Mouse (Mus musculus) midbrain, embryonic 16.5 days (tissue): Measurements from ENCODE around the gene Slc22a14. TPM values are rescaled to one million over a fixed set of nuclear protein-coding genes. Genes with fewer than 3 reads are reported as not detected.

Experiments
- ATAC-seq: fragments of 200-750 bp; cut with Nextera tagmentation; 2 replicates; pipeline ENCODE4 v1.8.0; 2017; ENCODE audit warnings: moderate TSS enrichment
- H3K27ac ChIP-seq: fragments of 300-500 bp; sonication (generic); 2 replicates; pipeline ENCODE4 v1.5.1; 2014; ENCODE audit warnings: mild to moderate bottlenecking, low read length, mixed read lengths
- H3K27me3 ChIP-seq: fragments of 300-500 bp; sonication (generic); 2 replicates; pipeline ENCODE4 v1.6.1; 2014; ENCODE audit warnings: low read depth, low read length, mixed read lengths; ENCODE audit not compliant: control insufficient read depth, insufficient read depth
- H3K36me3 ChIP-seq: fragments of 300-500 bp; sonication (generic); 2 replicates; pipeline ENCODE4 v1.6.1; 2014; ENCODE audit warnings: mild to moderate bottlenecking, low read length, moderate library complexity, mixed read lengths; ENCODE audit not compliant: control insufficient read depth, insufficient read depth
- H3K4me1 ChIP-seq: fragments of 300-500 bp; sonication (generic); 2 replicates; pipeline ENCODE4 v1.6.1; 2014; ENCODE audit warnings: mild to moderate bottlenecking, low read length, mixed read lengths; ENCODE audit not compliant: control insufficient read depth, insufficient read depth
- H3K4me2 ChIP-seq: fragments of 300-500 bp; sonication (generic); 2 replicates; pipeline ENCODE4 v1.6.1; 2014; ENCODE audit warnings: mild to moderate bottlenecking, low read length, mixed read lengths
- H3K4me3 ChIP-seq: fragments of 300-500 bp; sonication (generic); 2 replicates; pipeline ENCODE4 v1.5.1; 2014; ENCODE audit warnings: low read depth, mild to moderate bottlenecking, low read length, moderate library complexity, mixed read lengths
- H3K9ac ChIP-seq: fragments of 300-500 bp; sonication (generic); 2 replicates; pipeline ENCODE4 v1.6.1; 2014; ENCODE audit warnings: low read depth, low read length, mixed read lengths
- H3K9me3 ChIP-seq: fragments of 300-500 bp; sonication (generic); replicated peaks from 2 replicates; pipeline ENCODE4 v1.6.1; 2014; ENCODE audit warnings: mild to moderate bottlenecking, low read length, mixed read lengths; ENCODE audit not compliant: control insufficient read depth, poor library complexity, severe bottlenecking
- WGBS: fragments of 180-500 bp; shearing (Covaris S2); extraction: QIAGEN DNeasy Blood & Tissue Kit; methylation state at CpG from one replicate; pipeline ENCODE4 v1.1.7; 2014; 5-methylcytosine and 5-hydroxymethylcytosine counted together
- polyA plus RNA-seq: library from polyadenylated mRNA; unstranded; fragments of >200 nt; fragmentation: Nextera tagmentation; extraction: Ambion mirVana; gene quantifications from 2 replicates; pipeline ENCODE4 v1.2.1, GENCODE M21; 2015

Gene Slc22a14
- 0.11 TPM in 1 of 2 replicates, not detected in the other for polyA plus RNA-seq

DNA sequence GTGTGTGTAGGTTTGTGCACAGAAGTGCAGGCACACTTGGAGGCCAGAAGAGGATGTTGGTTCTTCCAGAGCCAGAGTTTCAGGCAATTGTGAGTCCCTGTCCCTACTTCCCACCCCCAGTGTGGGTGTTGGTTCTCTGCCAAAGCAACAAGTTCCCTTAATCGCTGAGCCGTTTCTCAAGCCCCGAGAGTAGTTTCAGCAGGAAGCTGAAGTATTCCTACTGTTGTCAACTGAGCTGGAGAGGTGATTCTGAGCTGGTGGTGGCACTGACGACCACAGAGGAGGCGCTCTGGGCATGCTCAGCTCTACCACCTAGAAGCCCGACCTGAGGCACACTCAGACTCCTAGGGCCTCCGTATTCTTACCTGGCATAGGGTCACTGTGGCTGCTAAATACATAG lies at the start of gene Slc22a14:
Slc22a14 (minus strand) TSS at position 270 of the 400 bp plus-strand sequence.
- Histone ChIP-seq H3K9me3 (no peaks in the 10 kb centered on the region), H3K4me3 (no peak within 1 kb of the TSS), H3K36me3 (no peaks in the 10 kb centered on the region), H3K4me1 (no peaks in the 10 kb centered on the region), H3K27ac (no peak within 1 kb of the TSS), H3K4me2 (no peak within 1 kb of the TSS), H3K27me3 (no peaks in the 10 kb centered on the region), H3K9ac (no peak within 1 kb of the TSS)
- ATAC-seq = no peak
- WGBS = 81% methylated on average over 7 of the region's 7 CpGs

DNA sequence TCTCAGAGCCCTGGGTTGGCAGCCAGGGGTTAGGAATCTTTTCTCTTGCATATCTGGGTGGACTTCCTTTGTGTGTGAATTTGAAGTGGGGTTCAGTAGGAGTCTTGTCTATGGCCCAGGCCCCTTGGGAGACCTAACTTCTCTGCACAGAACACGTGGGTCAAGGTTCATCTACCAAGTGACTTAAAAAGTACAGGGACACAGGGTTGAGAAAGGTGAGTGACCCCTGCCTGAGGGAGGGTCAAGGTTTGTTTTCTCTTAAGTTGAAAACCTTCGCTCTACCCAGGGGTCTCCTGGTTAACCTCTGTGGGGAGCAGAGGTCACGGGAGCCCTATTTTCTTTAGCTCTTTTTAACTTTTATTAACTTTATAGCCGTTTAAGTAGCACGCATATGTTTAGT lies 44.5 kb upstream of the Slc22a14 start:
- 91% methylated on average over 5 of the region's 5 CpGs for WGBS
- no peak for ATAC-seq
- Histone ChIP-seq H3K27me3 (no peaks in the 10 kb centered on the region), H3K4me3 (no peak overlapping the region), H3K36me3 (0 out of 2 replicates have a peak, but pooled peaks cover 3% of the 10 kb centered on the region), H3K9ac (no peak overlapping the region), H3K27ac (no peak overlapping the region), H3K4me1 (peaks cover 22% of the 10 kb centered on the region), H3K9me3 (no peaks in the 10 kb centered on the region), H3K4me2 (no peak overlapping the region)

DNA sequence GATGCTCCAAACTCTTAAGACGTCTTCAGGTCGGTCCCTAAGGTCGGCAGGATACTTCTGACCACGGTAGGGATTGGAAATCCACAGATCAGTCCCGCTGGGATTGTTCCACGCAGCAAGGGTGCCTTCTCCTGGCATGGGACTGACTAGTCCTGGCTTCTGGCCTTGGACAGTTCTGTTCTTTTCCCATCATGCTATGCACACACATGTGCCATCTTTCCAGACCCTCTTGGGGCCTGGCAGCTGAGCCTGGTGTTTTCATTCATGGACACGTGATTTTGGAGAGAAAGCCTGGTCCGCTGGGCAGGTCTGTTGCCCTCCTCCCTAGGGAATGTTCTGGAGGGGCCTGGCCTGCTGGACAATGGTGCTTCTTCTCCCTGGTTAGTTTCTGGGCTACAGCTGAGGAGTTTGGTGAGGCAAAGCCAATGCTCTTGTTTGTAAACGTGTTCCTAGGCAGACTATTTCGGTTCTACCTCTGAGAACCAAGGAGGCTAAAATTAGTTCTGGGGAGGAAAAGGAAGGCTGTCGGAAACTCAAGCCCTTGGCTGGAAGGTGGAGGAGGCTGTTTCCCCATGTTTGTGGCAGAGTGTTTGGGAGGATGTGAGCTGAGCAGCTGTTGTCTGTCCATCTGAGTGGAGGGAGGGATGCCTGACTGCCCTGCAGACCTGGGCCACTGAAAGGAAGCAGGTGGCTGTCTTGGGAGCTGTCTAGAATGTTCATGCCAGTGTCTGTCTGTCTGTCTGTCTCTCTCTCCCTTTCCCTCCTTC lies 43.7 kb upstream of the Slc22a14 start:
- WGBS = 82% methylated on average over 11 of the region's 11 CpGs
- Histone ChIP-seq H3K36me3 (0 out of 2 replicates have a peak, but pooled peaks cover 3% of the 10 kb centered on the region), H3K9ac (no peak overlapping the region), H3K9me3 (no peaks in the 10 kb centered on the region), H3K27ac (no peak overlapping the region), H3K4me2 (no peak overlapping the region), H3K4me1 (peaks cover 30% of the 10 kb centered on the region), H3K4me3 (no peak overlapping the region), H3K27me3 (no peaks in the 10 kb centered on the region)
- ATAC-seq = no peak

DNA sequence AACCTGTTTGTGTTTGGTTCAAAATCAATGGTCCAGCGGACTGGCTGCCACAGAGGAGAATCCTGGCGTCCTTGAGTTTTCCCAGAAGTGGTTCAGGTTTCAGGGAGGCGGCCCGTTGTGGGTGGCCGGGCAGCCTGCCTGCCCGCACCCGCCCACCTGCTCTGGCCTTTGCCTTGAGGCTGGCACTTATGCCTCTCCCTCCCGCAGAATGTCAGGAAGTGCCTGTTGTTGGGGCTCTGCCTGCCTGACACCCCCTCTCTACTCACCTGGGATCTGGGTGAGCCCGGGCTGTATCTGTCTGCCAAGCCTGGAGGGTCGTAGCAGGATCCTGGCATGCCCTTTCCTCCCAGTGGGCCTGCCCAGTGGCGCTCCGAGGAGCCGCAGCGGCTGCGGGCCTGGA lies 42.5 kb upstream of the Slc22a14 start:
- peaks cover 35% of the 10 kb centered on the region for H3K4me1 ChIP-seq

DNA sequence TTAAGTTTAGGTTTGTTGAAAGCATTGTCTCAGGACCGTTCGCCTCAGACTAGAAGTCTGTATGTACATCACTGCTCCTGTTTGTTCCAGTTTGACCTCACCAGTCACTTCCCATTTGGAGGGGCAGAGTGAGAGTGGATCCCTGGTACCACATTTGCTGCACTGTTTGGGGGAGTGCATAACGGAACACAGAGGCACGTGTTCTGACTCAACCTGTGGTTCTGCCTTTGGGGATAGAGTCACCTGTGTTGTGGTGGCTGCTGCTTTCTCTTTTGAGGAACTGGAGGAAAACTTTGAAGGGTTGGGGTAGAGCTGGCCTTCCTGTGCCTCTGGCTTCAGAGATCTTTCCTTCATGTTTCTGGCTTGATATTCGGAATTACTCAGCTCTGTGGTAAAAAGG lies 38.7 kb upstream of the Slc22a14 start:
- Histone ChIP-seq H3K4me2 (peak overlapping the region; percentile 94), H3K9me3 (no peaks in the 10 kb centered on the region), H3K27ac (no peak overlapping the region), H3K4me3 (peak overlapping the region; percentile 91), H3K4me1 (peaks cover 39% of the 10 kb centered on the region), H3K36me3 (0 out of 2 replicates have a peak, but pooled peaks cover 3% of the 10 kb centered on the region), H3K27me3 (no peaks in the 10 kb centered on the region), H3K9ac (peak overlapping the region; percentile 99; the same call in 1 of the 2 replicates)
- 54% methylated on average over 5 of the region's 5 CpGs for WGBS
- ATAC-seq = no peak

More for the DNA sequence above, 42.5 kb upstream of the Slc22a14 start:
- Histone ChIP-seq H3K4me2 (no peak overlapping the region), H3K9me3 (no peaks in the 10 kb centered on the region), H3K27ac (no peak overlapping the region), H3K9ac (no peak overlapping the region), H3K36me3 (0 out of 2 replicates have a peak, but pooled peaks cover 3% of the 10 kb centered on the region), H3K27me3 (no peaks in the 10 kb centered on the region), H3K4me3 (no peak overlapping the region)
- 83% methylated on average over 15 of the region's 15 CpGs for WGBS
- ATAC-seq = no peak

DNA sequence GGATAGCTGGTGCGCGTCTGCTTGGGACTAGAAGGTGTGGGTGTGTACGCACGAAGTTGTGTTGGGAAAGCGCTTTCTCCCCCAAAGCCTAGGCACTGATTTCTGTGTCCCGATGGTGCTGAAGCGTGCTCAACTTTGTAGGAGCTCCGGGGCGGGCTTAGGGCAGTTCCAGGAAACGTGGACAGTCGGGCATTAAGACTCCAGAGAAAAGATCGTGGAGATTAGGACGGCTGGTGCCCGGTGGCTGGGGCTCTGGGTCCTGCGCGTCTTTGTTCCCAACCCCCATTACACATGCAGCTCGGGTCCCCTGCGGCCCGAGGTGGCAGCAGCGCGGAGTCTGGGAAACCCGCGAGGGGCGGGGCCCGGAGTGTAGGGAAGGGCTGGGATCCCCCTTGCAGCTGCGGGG lies 37.9 kb upstream of the Slc22a14 start:
- WGBS = under 1% methylated on average over 26 of the region's 26 CpGs

DNA sequence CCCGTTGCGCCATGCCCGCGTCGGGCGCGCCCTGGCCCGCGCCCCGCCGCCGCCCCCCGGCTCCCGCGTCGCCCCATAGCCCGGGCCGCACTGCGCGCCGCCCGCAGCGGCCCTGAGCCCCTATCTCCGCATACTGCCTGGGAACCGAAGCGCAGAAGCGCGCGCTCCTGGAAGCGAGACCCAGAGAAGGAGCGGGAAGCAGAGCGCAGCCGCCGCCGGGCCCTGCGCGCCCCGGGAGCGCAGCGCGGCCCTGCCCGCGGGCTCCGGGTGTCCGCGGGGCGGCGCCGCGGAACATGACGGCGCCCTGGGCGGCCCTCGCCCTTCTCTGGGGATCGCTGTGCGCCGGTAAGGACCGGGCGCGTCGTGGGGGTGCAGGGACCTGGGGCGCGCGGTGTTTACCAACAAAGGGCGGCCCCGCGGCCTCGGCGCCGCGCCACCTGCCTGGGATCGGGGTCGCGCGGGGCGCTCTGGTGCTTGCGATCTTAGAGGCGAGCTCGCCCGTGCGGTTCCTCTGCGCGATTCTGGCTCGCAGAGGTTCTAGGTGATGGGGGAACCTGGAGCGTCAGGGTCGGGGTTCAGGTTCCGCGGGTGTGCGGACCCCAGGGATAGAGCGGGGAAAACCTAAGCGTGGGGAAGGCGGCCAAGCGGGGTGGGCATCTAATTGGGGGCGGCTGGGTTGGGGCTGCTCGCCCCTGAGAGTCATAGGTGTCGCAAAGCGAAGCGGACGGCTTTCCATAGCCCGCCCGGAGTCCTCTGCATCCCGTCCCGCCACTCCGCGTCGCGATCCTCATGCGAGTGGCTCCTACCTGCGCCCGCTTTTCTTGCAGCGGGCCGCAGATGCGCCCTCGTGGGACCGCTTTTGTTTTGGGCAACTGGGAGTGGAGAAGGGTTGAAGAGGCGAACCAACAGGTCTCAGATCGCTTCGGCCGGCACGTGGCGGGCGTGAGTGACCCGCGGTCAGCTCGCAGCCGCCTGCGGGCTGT lies 37.2 kb upstream of the Slc22a14 start:
- WGBS = under 1% methylated on average over 108 of the region's 127 CpGs
- Histone ChIP-seq H3K4me3 (peak overlapping the region; percentile 91), H3K4me2 (peak overlapping the region; percentile 94), H3K9ac (peak overlapping the region; percentile 99), H3K27me3 (no peaks in the 10 kb centered on the region), H3K9me3 (no peaks in the 10 kb centered on the region), H3K4me1 (peaks cover 36% of the 10 kb centered on the region), H3K36me3 (0 out of 2 replicates have a peak, but pooled peaks cover 3% of the 10 kb centered on the region), H3K27ac (peak overlapping the region; percentile 96)
- ATAC-seq = peak; percentile 66

More for the DNA sequence above, 37.9 kb upstream of the Slc22a14 start:
- Histone ChIP-seq H3K27ac (peak overlapping the region; percentile 96), H3K27me3 (no peaks in the 10 kb centered on the region), H3K9ac (peak overlapping the region; percentile 99), H3K4me2 (peak overlapping the region; percentile 94), H3K36me3 (0 out of 2 replicates have a peak, but pooled peaks cover 3% of the 10 kb centered on the region), H3K4me1 (peaks cover 36% of the 10 kb centered on the region), H3K4me3 (peak overlapping the region; percentile 91), H3K9me3 (no peaks in the 10 kb centered on the region)
- ATAC-seq = peak; percentile 15; the same call in 1 of the 2 replicates

DNA sequence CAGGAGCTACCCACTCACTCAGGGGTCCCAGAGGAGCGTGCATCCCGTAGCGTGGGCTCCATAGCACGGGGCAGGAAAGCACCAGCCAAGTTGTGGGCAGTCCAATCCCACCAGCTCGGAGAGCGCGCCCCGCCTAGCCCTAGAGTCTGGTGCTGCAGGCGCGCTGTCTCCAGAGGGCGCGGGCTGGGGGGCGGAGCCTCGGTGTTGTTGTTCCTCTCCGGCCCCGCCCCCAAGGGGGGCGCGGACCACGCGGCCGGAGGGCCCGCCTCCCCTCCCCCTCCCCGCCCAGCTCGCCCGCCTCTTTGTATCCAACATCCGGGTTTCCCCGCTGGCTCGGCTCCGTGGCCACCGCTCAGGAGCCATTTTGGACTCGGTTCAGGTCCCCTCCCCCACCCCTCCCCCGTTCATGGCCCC lies 36.5 kb upstream of the Slc22a14 start, which contains the start of gene Acvr2b:
Acvr2b (plus strand) TSS at position 318 of the 414 bp plus-strand sequence.
- peak within 1 kb of the TSS; percentile 91 for H3K4me3 ChIP-seq
- peaks cover 36% of the 10 kb centered on the region for H3K4me1 ChIP-seq
- H3K27me3 ChIP-seq = no peaks in the 10 kb centered on the region
- H3K9me3 ChIP-seq = no peaks in the 10 kb centered on the region
- 0% methylated on average over 20 of the region's 32 CpGs for WGBS
- H3K36me3 ChIP-seq = 0 out of 2 replicates have a peak, but pooled peaks cover 3% of the 10 kb centered on the region
- H3K9ac ChIP-seq = peak within 1 kb of the TSS; percentile 99
- ATAC-seq = peak; percentile 94
- peak within 1 kb of the TSS; percentile 96 for H3K27ac ChIP-seq
- H3K4me2 ChIP-seq = peak within 1 kb of the TSS; percentile 94
